Mouse (Mus musculus) hindbrain, embryonic 12.5 days (tissue): ENCODE measurements around the gene Gm10273. TPM values are rescaled to one million over a fixed set of nuclear protein-coding genes. Genes with fewer than 3 reads are reported as not detected.
"Not testable (repeated sequence)": the region's sequence is repeated elsewhere in the genome, so short reads cannot be mapped to it uniquely, and the experiment has no call there.

Source experiments
- ATAC-seq: fragments of 200-750 bp; cut with Nextera tagmentation; 2 replicates; pipeline ENCODE4 v1.8.0; 2017; ENCODE audit warnings: moderate TSS enrichment; ENCODE audit not compliant: low FRiP score
- H3K27ac ChIP-seq: fragments of 300-500 bp; sonication (generic); 2 replicates; pipeline ENCODE4 v1.5.1; 2016; ENCODE audit warnings: mild to moderate bottlenecking
- H3K27me3 ChIP-seq: fragments of 300-500 bp; sonication (generic); 2 replicates; pipeline ENCODE4 v1.6.1; 2016; ENCODE audit warnings: mild to moderate bottlenecking
- H3K36me3 ChIP-seq: fragments of 300-500 bp; sonication (generic); 2 replicates; pipeline ENCODE4 v1.6.1; 2016; ENCODE audit warnings: mild to moderate bottlenecking
- H3K4me1 ChIP-seq: fragments of 300-500 bp; sonication (generic); 2 replicates; pipeline ENCODE4 v1.6.1; 2016
- H3K4me2 ChIP-seq: fragments of 300-500 bp; sonication (generic); replicated peaks from 2 replicates; pipeline ENCODE4 v1.6.1; 2016; ENCODE audit warnings: mild to moderate bottlenecking
- H3K4me3 ChIP-seq: fragments of 300-500 bp; sonication (generic); 2 replicates; pipeline ENCODE4 v1.5.1; 2016; ENCODE audit warnings: mild to moderate bottlenecking
- H3K9ac ChIP-seq: fragments of 300-500 bp; sonication (generic); 2 replicates; pipeline ENCODE4 v1.6.1; 2016; ENCODE audit warnings: mild to moderate bottlenecking, moderate library complexity
- H3K9me3 ChIP-seq: fragments of 300-500 bp; sonication (generic); replicated peaks from 2 replicates; pipeline ENCODE4 v1.6.1; 2016; ENCODE audit warnings: mild to moderate bottlenecking
- WGBS: fragments of 180-500 bp; shearing (Covaris S2); methylation state at CpG from one replicate; pipeline ENCODE4 v1.1.7; 2016; 5-methylcytosine and 5-hydroxymethylcytosine counted together
- polyA plus RNA-seq: library from polyadenylated mRNA; unstranded; fragments of >200 nt; fragmentation: Nextera tagmentation; extraction: Ambion mirVana; gene quantifications from 2 replicates; pipeline ENCODE4 v1.2.1, GENCODE M21; 2016

The Gm10273 gene
- polyA plus RNA-seq = 5.1 TPM in 1 of 2 replicates, not detected in the other

DNA sequence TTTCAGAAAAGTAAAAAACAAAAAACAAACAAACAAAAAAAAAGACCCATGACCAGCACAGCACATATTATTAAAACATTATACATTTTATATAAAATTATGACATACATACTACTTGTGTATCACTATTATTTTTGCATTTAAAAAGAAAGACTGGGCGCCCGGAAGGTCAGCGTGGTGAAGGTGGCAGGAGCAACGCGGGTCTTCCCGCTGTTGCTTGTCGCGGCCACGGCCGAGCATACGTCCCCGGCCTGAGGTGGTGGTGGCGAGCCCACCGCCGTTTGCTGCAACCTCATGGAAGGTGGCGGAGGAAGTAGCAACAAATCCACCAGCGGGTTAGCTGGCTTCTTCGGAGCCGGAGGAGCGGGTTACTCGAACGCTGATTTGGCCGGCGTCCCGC is at the start of gene Gm10273:
Gm10273 (plus strand) TSS at position 172 of the 400 bp plus-strand sequence.
- H3K9me3 ChIP-seq, H3K4me2 ChIP-seq, H3K27me3 ChIP-seq, ATAC-seq, H3K27ac ChIP-seq, H3K9ac ChIP-seq, H3K4me1 ChIP-seq, H3K36me3 ChIP-seq, H3K4me3 ChIP-seq: not testable (repeated sequence)
- WGBS = 99% methylated on average over 11 of the region's 25 CpGs

- Histone ChIP-seq H3K4me3 (no peak overlapping the region), H3K27ac (no peak overlapping the region), H3K4me1 (no peaks in the 10 kb centered on the region), H3K9me3 (no peaks in the 10 kb centered on the region), H3K9ac (no peak overlapping the region), H3K4me2 (no peak overlapping the region), H3K27me3 (no peaks in the 10 kb centered on the region), H3K36me3 (peaks cover 46% of the 10 kb centered on the region)
- ATAC-seq = no peak
- 93% methylated on average over 2 of the region's 2 CpGs for WGBS
Measured at GRCm38 (mm10) chr10:59346560-59346959, 48.9 kb upstream of the Gm10273 start.

DNA sequence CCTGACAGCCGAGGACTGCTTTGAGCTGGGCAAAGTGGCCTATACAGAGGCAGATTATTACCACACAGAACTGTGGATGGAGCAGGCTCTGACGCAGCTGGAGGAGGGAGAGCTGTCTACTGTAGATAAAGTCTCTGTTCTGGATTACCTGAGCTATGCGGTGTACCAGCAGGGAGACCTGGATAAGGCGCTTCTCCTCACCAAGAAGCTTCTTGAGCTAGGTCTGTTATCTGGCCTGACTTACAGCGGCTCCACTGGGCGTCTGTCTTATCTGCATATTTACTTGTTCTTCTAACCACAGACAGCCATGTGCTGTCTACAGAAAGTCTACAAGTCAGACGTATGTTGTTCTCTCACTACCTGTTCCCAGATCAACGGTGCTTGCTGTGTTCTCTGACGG is 47.2 kb upstream of the Gm10273 start:
- Histone ChIP-seq H3K9me3 (no peaks in the 10 kb centered on the region), H3K36me3 (peaks cover 52% of the 10 kb centered on the region), H3K4me1 (no peaks in the 10 kb centered on the region), H3K4me2 (no peak overlapping the region), H3K9ac (no peak overlapping the region), H3K27me3 (no peaks in the 10 kb centered on the region), H3K27ac (no peak overlapping the region), H3K4me3 (no peak overlapping the region)
- 93% methylated on average over 9 of the region's 9 CpGs for WGBS
- ATAC-seq = no peak

DNA sequence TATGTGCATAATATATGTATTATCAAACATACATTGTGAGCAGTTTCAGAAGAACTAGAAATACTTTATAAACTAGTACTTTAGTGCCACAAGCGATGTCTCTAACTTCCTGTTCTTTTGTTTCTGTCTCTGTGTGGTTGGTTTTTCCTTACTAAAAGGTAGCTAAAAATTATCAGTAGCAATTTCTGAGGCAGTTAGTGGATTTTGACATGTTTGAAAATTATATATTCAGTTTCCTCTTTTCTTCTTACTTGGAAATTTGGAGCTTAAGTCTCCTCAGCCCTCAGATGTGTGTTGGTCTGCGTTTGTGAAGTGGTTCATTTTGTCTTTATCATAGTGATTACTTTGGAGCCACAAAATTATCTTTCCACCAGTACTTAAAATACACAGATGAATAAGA is 45.9 kb upstream of the Gm10273 start:
- Histone ChIP-seq H3K4me2 (no peak overlapping the region), H3K9ac (no peak overlapping the region), H3K27ac (no peak overlapping the region), H3K4me1 (no peaks in the 10 kb centered on the region), H3K9me3 (no peaks in the 10 kb centered on the region), H3K4me3 (no peak overlapping the region), H3K27me3 (no peaks in the 10 kb centered on the region), H3K36me3 (peaks cover 58% of the 10 kb centered on the region)
- WGBS = 98% methylated on average over 2 of the region's 2 CpGs
- no peak for ATAC-seq

DNA sequence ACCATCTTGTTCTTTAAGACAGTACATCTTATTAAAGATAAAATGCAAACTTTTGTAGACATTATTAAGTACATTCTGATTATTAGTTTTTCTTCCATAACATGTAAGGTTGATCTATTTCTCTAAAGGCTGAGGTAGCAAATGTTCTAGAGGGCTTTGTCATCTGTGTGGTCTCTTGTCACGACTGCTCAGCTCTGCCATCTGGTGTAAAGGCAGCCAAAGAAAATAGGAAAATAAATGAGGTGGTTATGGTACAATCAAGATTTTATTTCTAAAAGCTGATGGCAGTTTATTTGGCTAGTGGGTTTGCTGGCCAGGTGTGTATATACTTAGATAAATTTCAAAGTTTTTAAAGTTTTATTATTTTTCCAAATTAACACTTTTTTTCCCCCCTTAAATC is 42.4 kb upstream of the Gm10273 start:
- Histone ChIP-seq H3K4me2 (no peak overlapping the region), H3K9ac (no peak overlapping the region), H3K27me3 (no peaks in the 10 kb centered on the region), H3K4me1 (no peaks in the 10 kb centered on the region), H3K4me3 (no peak overlapping the region), H3K36me3 (peaks cover 51% of the 10 kb centered on the region), H3K27ac (no peak overlapping the region), H3K9me3 (no peaks in the 10 kb centered on the region)
- ATAC-seq = no peak
- 54% methylated on average over 1 of the region's 1 CpGs for WGBS

GRCm38 (mm10) chr10:59354120-59354519 is 41.3 kb upstream of the Gm10273 start:
- Histone ChIP-seq H3K36me3 (peaks cover 42% of the 10 kb centered on the region), H3K27me3 (no peaks in the 10 kb centered on the region), H3K9me3 (no peaks in the 10 kb centered on the region), H3K4me3 (no peak overlapping the region), H3K4me2 (no peak overlapping the region), H3K9ac (no peak overlapping the region), H3K4me1 (no peaks in the 10 kb centered on the region), H3K27ac (no peak overlapping the region)
- ATAC-seq = no peak
- WGBS = 73% methylated on average over 12 of the region's 12 CpGs

GRCm38 (mm10) chr10:59355020-59355419 is 40.4 kb upstream of the Gm10273 start:
- no peak overlapping the region for H3K4me2 ChIP-seq
- no peaks in the 10 kb centered on the region for H3K27me3 ChIP-seq
- peaks cover 41% of the 10 kb centered on the region for H3K36me3 ChIP-seq
- H3K4me3 ChIP-seq = no peak overlapping the region
- no peaks in the 10 kb centered on the region for H3K4me1 ChIP-seq
- no peak for ATAC-seq
- no peaks in the 10 kb centered on the region for H3K9me3 ChIP-seq
- H3K27ac ChIP-seq = no peak overlapping the region
- H3K9ac ChIP-seq = no peak overlapping the region
- WGBS = 91% methylated on average over 8 of the region's 8 CpGs

- Histone ChIP-seq H3K27me3 (no peaks in the 10 kb centered on the region), H3K27ac (no peak overlapping the region), H3K36me3 (peaks cover 45% of the 10 kb centered on the region), H3K9me3 (no peaks in the 10 kb centered on the region), H3K4me2 (no peak overlapping the region), H3K9ac (no peak overlapping the region), H3K4me3 (no peak overlapping the region), H3K4me1 (no peaks in the 10 kb centered on the region)
- WGBS = 96% methylated on average over 4 of the region's 4 CpGs
- ATAC-seq = no peak
Measured at GRCm38 (mm10) chr10:59358744-59359143, 36.7 kb upstream of the Gm10273 start.

DNA sequence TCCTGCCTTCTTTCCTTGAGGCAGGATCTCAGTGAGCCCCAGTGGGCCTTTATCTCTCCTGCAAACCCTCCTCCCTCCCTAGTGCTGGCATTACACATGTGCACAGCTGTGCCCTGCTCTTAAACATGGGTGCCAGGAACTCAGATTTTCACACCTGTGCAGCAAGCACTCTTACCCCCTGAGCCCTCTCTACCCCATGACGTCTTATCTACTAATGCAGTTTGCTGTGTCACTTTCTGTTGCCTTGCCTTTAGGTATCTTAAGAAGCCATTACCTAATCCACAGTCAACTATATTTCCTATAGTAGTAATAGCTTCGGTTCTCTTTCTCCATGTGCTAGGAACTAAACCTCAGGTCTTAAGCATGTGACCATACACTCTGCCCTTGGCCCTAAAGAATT is 32.2 kb upstream of the Gm10273 start:
- H3K27ac ChIP-seq = no peak overlapping the region
- no peak overlapping the region for H3K4me2 ChIP-seq

DNA sequence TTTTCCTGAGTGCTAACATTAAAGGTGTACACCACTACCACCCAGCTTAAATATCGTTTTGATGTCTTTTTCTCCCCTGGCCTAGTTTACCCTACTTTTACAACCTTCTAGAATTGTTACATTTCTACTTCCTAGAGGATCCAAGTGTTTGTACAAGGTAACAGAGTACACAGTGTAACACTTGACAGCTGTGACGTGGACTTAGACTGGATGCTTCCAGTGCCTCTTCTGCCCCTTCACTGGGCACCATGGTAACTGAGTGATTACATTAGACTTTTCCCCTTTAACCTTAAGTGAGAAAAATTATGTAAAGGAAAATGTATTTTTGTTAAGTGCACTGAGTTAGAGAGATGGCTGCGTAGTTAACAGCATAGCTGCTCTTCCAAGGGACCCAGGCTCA is 30.9 kb upstream of the Gm10273 start:
- H3K36me3 ChIP-seq = peaks cover 72% of the 10 kb centered on the region

More for the DNA sequence above, 32.2 kb upstream of the Gm10273 start:
- no peak for ATAC-seq
- no peaks in the 10 kb centered on the region for H3K4me1 ChIP-seq
- no peaks in the 10 kb centered on the region for H3K27me3 ChIP-seq
- H3K9me3 ChIP-seq = no peaks in the 10 kb centered on the region
- peaks cover 61% of the 10 kb centered on the region for H3K36me3 ChIP-seq
- no peak overlapping the region for H3K4me3 ChIP-seq
- WGBS = 88% methylated on average over 2 of the region's 2 CpGs
- no peak overlapping the region for H3K9ac ChIP-seq

GRCm38 (mm10) chr10:59365804-59366589 is 29.4 kb upstream of the Gm10273 start:
- H3K4me2 ChIP-seq = no peak overlapping the region
- no peak overlapping the region for H3K9ac ChIP-seq
- peaks cover 80% of the 10 kb centered on the region for H3K36me3 ChIP-seq
- 83% methylated on average over 5 of the region's 5 CpGs for WGBS
- no peaks in the 10 kb centered on the region for H3K9me3 ChIP-seq
- no peak overlapping the region for H3K27ac ChIP-seq
- H3K4me3 ChIP-seq = no peak overlapping the region
- H3K27me3 ChIP-seq = no peaks in the 10 kb centered on the region
- no peak for ATAC-seq
- no peaks in the 10 kb centered on the region for H3K4me1 ChIP-seq

More for the DNA sequence above, 30.9 kb upstream of the Gm10273 start:
- ATAC-seq = no peak
- no peaks in the 10 kb centered on the region for H3K27me3 ChIP-seq
- no peak overlapping the region for H3K9ac ChIP-seq
- no peak overlapping the region for H3K4me3 ChIP-seq
- no peaks in the 10 kb centered on the region for H3K9me3 ChIP-seq
- WGBS = 92% methylated on average over 3 of the region's 3 CpGs
- H3K4me1 ChIP-seq = no peaks in the 10 kb centered on the region
- H3K4me2 ChIP-seq = no peak overlapping the region
- no peak overlapping the region for H3K27ac ChIP-seq

GRCm38 (mm10) chr10:59366746-59367145 is 28.7 kb upstream of the Gm10273 start:
- Histone ChIP-seq H3K9me3 (no peaks in the 10 kb centered on the region), H3K4me2 (no peak overlapping the region), H3K4me3 (no peak overlapping the region), H3K36me3 (peaks cover 83% of the 10 kb centered on the region), H3K27ac (no peak overlapping the region), H3K27me3 (no peaks in the 10 kb centered on the region), H3K9ac (no peak overlapping the region), H3K4me1 (no peaks in the 10 kb centered on the region)
- no peak for ATAC-seq
- WGBS = 98% methylated on average over 4 of the region's 4 CpGs

- Histone ChIP-seq H3K9ac (no peak overlapping the region), H3K27ac (no peak overlapping the region), H3K4me1 (no peaks in the 10 kb centered on the region), H3K4me2 (no peak overlapping the region), H3K4me3 (no peak overlapping the region), H3K9me3 (no peaks in the 10 kb centered on the region), H3K27me3 (no peaks in the 10 kb centered on the region), H3K36me3 (peaks cover 79% of the 10 kb centered on the region)
- no peak for ATAC-seq
- 94% methylated on average over 4 of the region's 4 CpGs for WGBS
Measured at GRCm38 (mm10) chr10:59367206-59367605, 28.2 kb upstream of the Gm10273 start.
